Mouse (Mus musculus) adrenal gland, adult (tissue): ENCODE measurements around the gene Tkt.

Experiments
- DNase-seq, 2 experiments: peaks; one replicate each; pipeline ENCODE4 v3.0.0; 2022 to 2023; ENCODE audit warnings: low spot score in 1 of 2; ENCODE audit not compliant: inconsistent age in 2 of 2

Tkt gene

GRCm38 (mm10) chr14:30584077-30584476 is 35.9 kb downstream of the Tkt start:
- peak in 1 of 2 experiments; percentile 76 for DNase-seq

DNA sequence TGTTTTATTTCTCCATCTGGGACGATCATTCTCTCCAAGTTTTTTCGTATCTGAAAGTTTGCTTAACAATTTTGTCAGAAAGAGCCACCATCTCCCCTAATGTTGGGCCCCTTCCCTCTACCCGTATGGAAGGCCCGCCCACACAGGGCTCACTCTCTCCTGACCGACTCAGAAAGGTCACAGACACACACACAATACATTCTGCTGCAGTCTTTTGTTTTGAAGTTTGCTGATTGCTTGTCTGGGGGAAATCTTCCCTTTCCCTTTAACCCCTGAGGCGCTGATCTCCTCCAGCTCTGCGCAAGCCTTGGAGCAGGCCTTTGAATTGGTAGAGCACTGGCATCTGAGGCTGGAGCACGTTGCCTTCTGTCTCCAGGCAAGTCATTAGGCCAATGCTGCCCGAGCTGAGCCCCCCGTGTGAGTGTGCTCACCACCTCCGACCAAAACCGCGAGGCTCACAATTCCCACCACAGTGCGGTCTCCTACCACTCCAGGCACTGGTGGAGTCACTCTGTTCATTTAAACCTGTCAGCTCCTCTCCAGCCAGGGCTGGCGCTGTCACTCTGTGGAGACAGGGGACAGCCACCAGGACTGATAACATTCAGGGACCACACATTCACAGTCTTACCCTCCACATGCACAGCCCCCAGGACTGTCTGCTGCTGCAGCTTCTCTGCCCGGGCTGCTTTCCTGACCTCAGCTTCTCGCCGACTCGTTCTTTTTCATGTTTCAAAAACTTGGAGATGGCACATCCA is 36.5 kb downstream of the Tkt start:
- DNase-seq: no peak

DNA sequence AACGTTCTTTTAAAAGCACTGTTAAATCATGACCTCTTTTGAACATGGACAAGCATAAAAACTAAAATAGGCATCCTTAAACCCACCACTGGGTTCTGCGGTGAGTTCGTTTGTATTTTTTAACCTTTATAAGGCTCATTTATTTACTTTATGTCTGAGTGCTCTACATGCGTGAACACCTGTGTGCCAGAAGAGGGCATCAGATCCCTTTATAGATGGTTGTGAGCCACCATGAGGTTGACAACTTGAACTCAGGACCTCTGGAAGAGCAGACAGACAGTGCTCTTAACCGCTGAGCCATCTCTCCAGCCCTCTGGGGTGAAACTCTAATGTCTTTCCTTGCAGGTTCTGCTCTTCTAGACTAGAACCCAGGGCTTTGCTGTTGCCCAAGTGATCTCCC is 37.2 kb downstream of the Tkt start:
- no peak for DNase-seq

GRCm38 (mm10) chr14:30586780-30587461 is 38.8 kb downstream of the Tkt start:
- DNase-seq: no peak

DNA sequence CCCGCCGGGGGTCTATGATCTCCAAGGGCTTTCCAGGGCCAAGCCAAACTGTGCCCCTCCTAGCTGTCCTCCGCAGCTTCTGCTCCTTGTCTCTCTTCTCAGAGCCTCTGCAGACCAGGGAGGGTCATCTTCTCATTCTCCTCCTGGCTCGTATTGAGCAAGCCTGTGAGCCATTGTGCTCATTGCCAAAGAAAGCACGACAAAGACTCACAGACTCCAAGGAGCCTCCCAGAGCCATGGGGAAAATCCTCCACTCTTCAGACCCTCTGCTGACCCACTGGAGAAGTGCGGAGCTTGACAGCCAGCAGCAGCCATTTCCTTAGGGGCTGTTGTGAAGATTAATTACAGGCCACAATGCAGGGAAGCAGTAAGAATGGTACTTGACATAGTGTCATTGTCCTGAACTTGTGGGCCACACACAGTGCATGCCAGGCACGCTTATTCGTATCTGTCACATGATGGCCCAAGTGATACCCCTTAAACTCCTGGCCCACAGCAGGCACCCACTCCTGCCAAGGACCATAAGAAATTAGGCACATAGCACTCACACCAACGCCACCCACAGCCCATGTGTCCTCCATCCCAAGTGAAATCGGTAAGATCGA is 42.0 kb downstream of the Tkt start:
- peak in 1 of 2 experiments; percentile 83 for DNase-seq

GRCm38 (mm10) chr14:30590918-30591317 is 42.8 kb downstream of the Tkt start:
- DNase-seq: peak; percentile 69 to 86

- DNase-seq: peak; percentile 87 to 94
Measured at GRCm38 (mm10) chr14:30591417-30591816, 43.3 kb downstream of the Tkt start.

- peak; percentile 80 to 92 for DNase-seq
Measured at GRCm38 (mm10) chr14:30593279-30594091, 45.3 kb downstream of the Tkt start.

DNA sequence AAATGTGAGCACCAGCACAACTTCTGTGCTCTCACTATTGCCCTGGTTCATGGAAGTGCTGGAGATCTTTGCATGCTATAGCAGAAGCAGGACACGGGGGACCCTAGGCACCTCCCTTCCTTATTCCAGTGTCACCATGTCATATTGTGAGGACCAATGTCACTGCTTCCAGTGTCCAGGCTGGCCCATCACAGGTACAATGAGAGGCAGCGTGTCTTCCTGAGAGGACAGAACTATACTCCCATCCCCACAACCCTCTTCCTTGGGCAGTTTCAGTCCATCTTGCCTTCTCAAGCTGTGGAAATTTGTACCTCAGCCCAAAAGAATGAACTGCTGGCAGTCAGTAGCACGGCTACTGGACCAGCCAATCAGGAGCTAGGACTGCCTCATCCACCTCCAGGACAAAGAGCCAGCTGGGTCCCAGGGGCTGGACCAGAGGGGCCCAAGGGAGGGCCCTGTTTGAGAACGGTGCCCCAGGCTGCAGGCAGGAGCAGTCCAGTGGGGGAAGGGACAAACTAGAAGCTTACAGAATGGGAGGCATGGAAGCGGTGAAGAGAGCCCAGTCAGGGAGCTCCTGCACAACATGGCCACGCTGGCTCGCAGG is 46.0 kb downstream of the Tkt start:
- DNase-seq: peak in 1 of 2 experiments; percentile 82

GRCm38 (mm10) chr14:30595576-30596313 is 47.6 kb downstream of the Tkt start:
- DNase-seq: peak; percentile 88 to 95

GRCm38 (mm10) chr14:30596407-30596806 is 48.2 kb downstream of the Tkt start:
- DNase-seq: no peak

DNA sequence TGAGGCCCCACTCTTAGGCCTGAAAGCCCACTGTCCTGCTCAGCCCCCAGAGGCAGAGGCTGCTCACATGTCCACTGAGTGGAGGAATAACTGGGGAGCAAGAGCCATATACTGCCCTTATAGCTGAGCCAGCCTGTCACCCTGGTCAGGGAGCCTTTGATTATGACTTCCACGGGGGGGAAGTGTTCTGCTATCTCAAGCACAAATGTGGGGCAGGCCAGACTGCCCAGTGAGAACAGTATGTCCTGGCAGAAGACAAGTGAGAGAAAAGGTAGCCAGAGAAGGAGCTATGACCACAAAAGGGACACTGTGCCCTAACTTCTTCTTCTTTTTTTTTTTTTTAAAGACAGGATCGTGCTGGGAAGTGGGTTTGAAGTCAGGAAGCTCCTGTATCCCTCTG is 49.0 kb downstream of the Tkt start:
- DNase-seq: no peak

- no peak for DNase-seq
Measured at GRCm38 (mm10) chr14:30606817-30607216, 58.7 kb downstream of the Tkt start.

DNA sequence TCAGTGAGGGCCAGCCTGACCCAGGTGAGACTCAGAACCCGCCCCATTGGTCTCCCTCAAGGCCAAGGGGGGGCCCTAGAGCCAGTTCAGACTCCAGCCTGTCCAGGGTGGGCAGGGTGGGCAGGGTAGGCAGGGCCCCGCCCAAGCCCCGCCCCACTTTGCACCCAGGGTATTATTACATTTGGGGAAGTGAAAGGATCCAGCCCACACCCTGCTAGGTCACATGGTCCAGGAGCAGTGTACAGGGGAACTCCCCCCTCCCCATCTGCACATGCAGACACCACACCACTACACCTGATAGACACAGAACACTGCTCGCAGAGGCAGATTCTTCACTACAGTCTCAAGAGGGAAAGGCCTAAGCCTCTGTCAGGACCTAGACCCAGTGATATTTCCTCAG is 59.5 kb downstream of the Tkt start:
- no peak for DNase-seq

DNA sequence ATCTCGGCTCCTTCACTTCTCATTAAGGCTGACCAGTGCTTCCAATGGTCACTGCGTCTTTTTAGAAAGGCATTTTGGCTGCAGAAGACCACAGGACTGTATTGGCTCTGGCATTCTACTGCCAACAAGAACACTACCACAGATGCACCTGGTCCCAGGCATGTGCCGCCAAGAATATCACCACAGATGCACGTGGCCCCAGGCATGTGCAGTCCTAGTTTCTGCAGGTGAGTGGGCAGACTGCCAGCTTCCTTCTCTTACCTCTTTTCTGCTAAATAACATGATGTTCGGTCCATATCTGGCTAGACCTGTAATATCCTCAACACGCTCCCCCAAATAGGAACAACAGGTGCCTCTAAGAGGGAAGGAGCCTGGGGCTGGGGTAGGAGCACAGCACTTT is 60.0 kb downstream of the Tkt start:
- no peak for DNase-seq

DNA sequence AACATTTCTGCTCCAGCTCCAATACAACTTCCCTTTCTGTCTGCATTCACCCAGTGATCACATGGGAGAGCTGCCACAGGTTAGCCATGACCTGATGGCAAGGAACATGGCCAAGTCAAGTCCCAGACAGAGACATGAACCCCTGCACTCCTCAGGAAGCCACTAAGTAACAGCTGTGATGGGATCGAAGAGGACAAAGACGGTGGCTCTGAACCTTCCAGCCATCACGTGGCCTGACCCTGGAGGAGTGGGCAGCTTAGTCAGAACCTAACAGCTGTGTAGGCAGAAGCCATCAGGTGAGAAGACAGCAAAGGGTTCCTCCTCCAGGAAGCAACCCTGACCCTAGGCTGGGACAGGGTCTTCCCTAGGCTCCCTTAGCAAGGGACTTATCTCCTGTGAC is 61.3 kb downstream of the Tkt start:
- DNase-seq: no peak

DNA sequence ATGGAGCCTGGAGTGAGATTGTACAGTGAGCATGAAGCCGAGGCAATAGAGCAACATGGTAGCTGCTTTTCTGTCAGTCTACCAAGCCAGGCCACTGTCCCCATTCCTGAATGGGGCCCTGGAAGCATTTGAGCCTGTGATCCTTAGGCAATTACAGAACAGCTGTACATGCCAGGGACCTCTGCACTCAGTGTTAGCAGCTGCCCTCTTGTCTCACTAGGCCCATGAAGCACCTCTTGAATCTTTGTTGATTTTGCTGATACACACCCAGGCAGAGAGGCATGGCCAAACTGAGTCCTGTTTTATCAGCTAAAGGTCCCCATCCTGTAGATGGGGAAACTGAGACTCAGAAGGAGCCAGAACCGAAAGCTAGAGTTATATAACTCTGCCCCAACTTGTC is 62.1 kb downstream of the Tkt start:
- DNase-seq: no peak

- no peak for DNase-seq
Measured at GRCm38 (mm10) chr14:30610940-30611339, 62.8 kb downstream of the Tkt start.

DNA sequence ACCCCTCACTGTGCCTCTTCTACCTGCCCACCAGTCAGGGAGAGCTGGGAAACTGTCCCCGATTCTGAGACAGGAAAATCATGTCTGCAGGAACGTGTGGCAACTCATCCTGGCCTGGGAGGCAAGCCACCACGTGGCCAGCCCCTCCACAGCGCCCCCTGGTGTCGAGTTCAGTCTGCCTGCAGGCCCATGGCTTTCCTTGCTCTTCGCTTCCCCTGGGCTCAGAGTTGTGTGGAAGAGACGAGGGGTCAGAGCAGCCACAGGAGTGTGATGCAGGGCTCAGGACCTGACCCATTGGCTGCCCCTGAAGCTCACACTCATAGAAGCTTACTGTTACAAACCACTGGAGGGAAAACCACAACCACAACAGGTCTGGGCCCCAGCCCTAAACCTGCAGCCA is 64.4 kb downstream of the Tkt start:
- peak; percentile 82 to 94 for DNase-seq
